Mouse (Mus musculus) heart, embryonic 14.5 days (tissue): ENCODE data around the gene Ptpru. TPM values are rescaled to one million over a fixed set of nuclear protein-coding genes. Genes with fewer than 3 reads are reported as not detected.
A peak's percentile ranks its signal among the peaks of the same experiment; 100 is the strongest.

Experiments used
- ATAC-seq: fragments of 200-750 bp; cut with Nextera tagmentation; 2 replicates; pipeline ENCODE4 v1.8.0; 2017; ENCODE audit warnings: low read depth, moderate TSS enrichment; ENCODE audit not compliant: insufficient number of reproducible peaks, insufficient read depth, low FRiP score
- H3K27ac ChIP-seq, 2 experiments: fragments of 200-500 bp in 1 of 2; fragments of 300-500 bp in 1 of 2; sonication (generic) in 1 of 2; replicated peaks in 1 of 2; 2 replicates each; pipeline ENCODE4 v1.5.1; 2012 to 2014; ENCODE audit warnings: low read depth in 2 of 2, low read length in 2 of 2, control low read depth in 1 of 2, mild to moderate bottlenecking in 1 of 2, mixed read lengths in 1 of 2; ENCODE audit not compliant: control insufficient read depth in 1 of 2, insufficient read depth in 1 of 2
- H3K27me3 ChIP-seq: fragments of 300-500 bp; sonication (generic); 2 replicates; pipeline ENCODE4 v1.6.1; 2014; ENCODE audit warnings: mild to moderate bottlenecking, low read length, control low read depth; ENCODE audit not compliant: control insufficient read depth, insufficient read depth
- H3K36me3 ChIP-seq: fragments of 300-500 bp; sonication (generic); 2 replicates; pipeline ENCODE4 v1.6.1; 2014; ENCODE audit warnings: mild to moderate bottlenecking, control low read depth, low read length, mixed read lengths; ENCODE audit not compliant: control insufficient read depth, insufficient read depth
- H3K4me1 ChIP-seq, 2 experiments: fragments of 200-500 bp in 1 of 2; fragments of 300-500 bp in 1 of 2; sonication (generic) in 1 of 2; 2 replicates each; pipeline ENCODE4 v1.6.1; 2012 to 2014; ENCODE audit warnings: low read length in 2 of 2, control low read depth in 1 of 2, mixed read lengths in 1 of 2; ENCODE audit not compliant: control insufficient read depth in 2 of 2, insufficient read depth in 2 of 2
- H3K4me2 ChIP-seq: fragments of 300-500 bp; sonication (generic); 2 replicates; pipeline ENCODE4 v1.6.1; 2014; ENCODE audit warnings: mild to moderate bottlenecking, low read length
- H3K4me3 ChIP-seq, 2 experiments: fragments of 200-500 bp in 1 of 2; fragments of 300-500 bp in 1 of 2; sonication (generic) in 1 of 2; 2 replicates each; pipeline ENCODE4 v1.5.1; 2012 to 2014; ENCODE audit warnings: low read length in 2 of 2, mild to moderate bottlenecking in 2 of 2, control low read depth in 1 of 2, low read depth in 1 of 2, moderate library complexity in 1 of 2; ENCODE audit not compliant: control insufficient read depth in 1 of 2, insufficient read depth in 1 of 2
- H3K9ac ChIP-seq: fragments of 300-500 bp; sonication (generic); 2 replicates; pipeline ENCODE4 v1.6.1; 2014; ENCODE audit warnings: mild to moderate bottlenecking, low read length
- H3K9me3 ChIP-seq: fragments of 300-500 bp; sonication (generic); 2 replicates; pipeline ENCODE4 v1.6.1; 2016; ENCODE audit warnings: low read length, control low read depth; ENCODE audit not compliant: control insufficient read depth
- WGBS: fragments of 180-500 bp; shearing (Covaris S2); extraction: QIAGEN DNeasy Blood & Tissue Kit; methylation state at CpG from one replicate; pipeline ENCODE4 v1.1.7; 2014; 5-methylcytosine and 5-hydroxymethylcytosine counted together
- polyA plus RNA-seq: library from polyadenylated mRNA; unstranded; fragments of >200 nt; fragmentation: Nextera tagmentation; extraction: Ambion mirVana; gene quantifications from 2 replicates; pipeline ENCODE4 v1.2.1, GENCODE M21; 2014

The Ptpru gene
- polyA plus RNA-seq, 1 experiment from 2014 or later: 1.2 TPM

DNA sequence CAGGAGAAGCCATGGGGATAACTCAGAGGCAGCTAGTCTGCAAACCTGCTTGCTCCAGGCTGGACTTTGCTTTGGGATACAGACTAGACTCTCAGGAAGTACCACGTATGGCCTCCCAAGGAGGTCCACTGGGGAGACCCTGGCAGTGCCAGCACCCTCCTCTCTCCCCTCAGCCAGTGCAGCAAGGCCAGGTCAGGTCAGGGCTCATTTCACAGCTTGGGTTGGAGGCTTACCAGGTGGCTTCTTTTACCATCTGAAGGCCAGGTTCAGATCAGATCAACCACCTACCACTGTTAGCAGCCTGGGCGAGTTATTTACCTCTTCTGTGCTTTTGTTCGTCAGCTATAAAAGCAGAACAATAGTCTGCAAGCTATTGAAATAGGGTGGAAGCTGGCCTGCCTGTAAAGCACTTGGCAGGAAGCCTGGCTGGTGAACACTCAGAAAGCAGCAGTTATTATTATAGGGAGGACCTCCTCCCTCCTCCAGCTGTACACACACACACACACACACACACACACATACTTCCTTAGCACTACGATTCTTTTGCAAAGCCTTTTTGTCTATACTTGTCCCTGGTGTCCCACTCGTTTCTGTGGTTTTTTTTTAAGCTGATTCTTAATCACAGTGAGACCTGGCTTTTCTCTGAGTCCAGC lies 12.0 kb upstream of the Ptpru start:
- H3K27ac ChIP-seq: peak overlapping the region; percentile 30 to 78
- WGBS: 38% methylated on average over 5 of the region's 5 CpGs
- H3K4me2 ChIP-seq: peak overlapping the region; percentile 14
- 0 out of 2 replicates have a peak, but pooled peaks cover 3% of the 10 kb centered on the region for H3K36me3 ChIP-seq
- H3K9ac ChIP-seq: 0 out of 2 replicates have a peak overlapping the region, but pooled peaks have one; percentile 19
- H3K4me1 ChIP-seq: peaks cover 6 to 13% of the 10 kb centered on the region in 2 experiments
- no peaks in the 10 kb centered on the region for H3K27me3 ChIP-seq
- peak; percentile 73; the same call in 1 of the 2 replicates for ATAC-seq
- H3K4me3 ChIP-seq: no peak overlapping the region
- H3K9me3 ChIP-seq: no peaks in the 10 kb centered on the region

DNA sequence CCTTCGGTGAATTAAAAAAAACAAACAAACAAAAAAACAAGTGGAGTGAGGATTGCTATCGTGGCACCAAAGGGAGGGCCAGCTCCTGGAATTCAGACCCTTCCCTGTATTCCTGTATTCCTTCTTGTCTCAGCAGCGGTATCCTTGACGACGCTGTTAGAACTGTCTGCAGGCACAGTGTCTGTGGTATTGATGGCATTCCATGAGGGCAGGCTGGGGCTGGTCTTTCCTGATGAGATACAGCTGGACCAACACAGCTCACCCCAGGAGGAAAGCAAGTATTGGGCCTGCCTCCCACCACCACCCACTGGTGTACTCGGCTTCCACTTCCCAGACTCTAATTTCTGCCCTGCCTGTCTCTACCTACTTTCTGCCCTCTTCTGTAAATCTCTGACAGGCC lies 10.0 kb upstream of the Ptpru start:
- Histone ChIP-seq H3K4me2 (no peak overlapping the region), H3K9me3 (no peaks in the 10 kb centered on the region), H3K27me3 (no peaks in the 10 kb centered on the region), H3K9ac (no peak overlapping the region), H3K36me3 (0 out of 2 replicates have a peak, but pooled peaks cover 3% of the 10 kb centered on the region), H3K4me1 (peaks cover 8 to 20% of the 10 kb centered on the region in 2 experiments), H3K4me3 (no peak overlapping the region), H3K27ac (no peak overlapping the region)
- no peak for ATAC-seq
- WGBS: 56% methylated on average over 6 of the region's 6 CpGs

DNA sequence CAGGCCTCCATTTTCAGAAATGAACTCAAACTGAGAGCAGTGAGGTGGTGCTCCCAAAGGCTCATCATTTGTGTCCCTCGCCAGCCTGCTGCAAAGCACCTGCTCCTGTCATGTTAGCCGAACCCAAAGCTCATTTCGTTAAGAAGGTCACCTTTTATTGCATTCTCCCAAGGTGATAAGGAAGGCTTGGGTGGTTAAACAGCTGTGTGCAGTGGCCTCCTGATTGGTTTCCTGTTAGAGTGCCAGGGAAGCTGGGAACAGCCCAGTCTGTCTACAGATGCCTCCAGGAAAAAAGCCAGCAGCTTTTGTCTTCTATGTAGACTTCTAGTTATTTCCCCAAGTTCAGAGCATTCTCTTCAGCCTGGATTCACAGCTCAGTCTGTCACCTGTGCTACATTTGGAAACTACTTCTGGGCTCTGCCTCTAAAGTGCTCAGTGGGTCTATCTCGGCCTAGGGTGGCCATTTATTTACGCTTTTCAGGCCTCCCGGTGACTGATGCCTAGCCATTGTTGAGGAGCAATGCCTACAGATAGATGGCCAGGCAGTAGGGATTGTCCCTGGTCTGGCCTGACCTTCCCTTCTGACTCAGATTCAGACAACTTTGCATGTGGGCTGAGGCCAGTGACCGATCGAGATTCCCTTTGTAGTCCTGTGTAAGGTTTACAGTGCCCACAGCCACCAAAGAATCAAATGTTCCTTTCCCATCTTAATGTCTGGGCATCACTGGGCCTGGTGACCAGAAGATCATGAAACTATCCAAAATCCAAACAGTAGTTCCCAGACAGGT lies 8.1 kb upstream of the Ptpru start:
- ATAC-seq: no peak

DNA sequence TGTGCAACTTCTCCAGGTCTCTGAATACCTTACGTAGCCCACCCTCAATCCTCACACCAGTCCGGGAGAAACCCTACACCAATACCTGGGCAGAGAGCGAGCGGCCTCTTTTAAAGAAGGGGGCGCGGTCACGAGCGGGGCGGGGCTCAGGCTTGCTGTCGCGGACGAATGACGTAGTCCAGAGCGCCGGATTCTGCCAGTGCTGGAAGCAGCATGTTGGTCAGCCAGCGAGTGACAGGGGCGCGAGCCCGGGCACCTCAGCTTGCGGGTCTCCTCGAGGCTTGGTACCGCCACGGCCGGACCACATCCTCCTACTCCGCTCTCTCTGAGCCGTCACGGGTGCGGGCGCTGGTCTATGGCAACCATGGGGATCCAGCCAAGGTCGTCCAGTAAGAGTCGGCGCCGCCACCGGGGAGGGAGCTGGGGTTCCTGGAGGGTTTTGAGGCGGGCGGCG lies 5.2 kb upstream of the Ptpru start, which contains the start of gene Mecr:
Gene Mecr, plus strand, starts transcription at position 181 of the 454 bp plus-strand sequence.
- H3K4me1 ChIP-seq: peaks cover 2 to 6% of the 10 kb centered on the region in 2 experiments
- H3K36me3 ChIP-seq: 0 out of 2 replicates have a peak, but pooled peaks cover 3% of the 10 kb centered on the region
- 0% methylated on average over 36 of the region's 37 CpGs for WGBS
- H3K9me3 ChIP-seq: no peaks in the 10 kb centered on the region
- peaks cover 15% of the 10 kb centered on the region for H3K27me3 ChIP-seq
- ATAC-seq: peak; percentile 68
- H3K27ac ChIP-seq: no peak within 1 kb of the TSS; a peak in 1 of 4 replicates
- peak within 1 kb of the TSS; percentile 67 to 92 for H3K4me3 ChIP-seq
- H3K4me2 ChIP-seq: peak within 1 kb of the TSS; percentile 87
- peak within 1 kb of the TSS; percentile 82 for H3K9ac ChIP-seq

More for the DNA sequence above, 8.1 kb upstream of the Ptpru start:
- 80% methylated on average over 8 of the region's 8 CpGs for WGBS
- peaks cover 9% of the 10 kb centered on the region for H3K27me3 ChIP-seq
- H3K9me3 ChIP-seq: no peaks in the 10 kb centered on the region
- H3K36me3 ChIP-seq: 0 out of 2 replicates have a peak, but pooled peaks cover 3% of the 10 kb centered on the region
- peaks cover 8 to 20% of the 10 kb centered on the region in 2 experiments for H3K4me1 ChIP-seq
- H3K4me3 ChIP-seq: no peak overlapping the region
- H3K9ac ChIP-seq: no peak overlapping the region
- H3K27ac ChIP-seq: no peak overlapping the region
- no peak overlapping the region for H3K4me2 ChIP-seq

DNA sequence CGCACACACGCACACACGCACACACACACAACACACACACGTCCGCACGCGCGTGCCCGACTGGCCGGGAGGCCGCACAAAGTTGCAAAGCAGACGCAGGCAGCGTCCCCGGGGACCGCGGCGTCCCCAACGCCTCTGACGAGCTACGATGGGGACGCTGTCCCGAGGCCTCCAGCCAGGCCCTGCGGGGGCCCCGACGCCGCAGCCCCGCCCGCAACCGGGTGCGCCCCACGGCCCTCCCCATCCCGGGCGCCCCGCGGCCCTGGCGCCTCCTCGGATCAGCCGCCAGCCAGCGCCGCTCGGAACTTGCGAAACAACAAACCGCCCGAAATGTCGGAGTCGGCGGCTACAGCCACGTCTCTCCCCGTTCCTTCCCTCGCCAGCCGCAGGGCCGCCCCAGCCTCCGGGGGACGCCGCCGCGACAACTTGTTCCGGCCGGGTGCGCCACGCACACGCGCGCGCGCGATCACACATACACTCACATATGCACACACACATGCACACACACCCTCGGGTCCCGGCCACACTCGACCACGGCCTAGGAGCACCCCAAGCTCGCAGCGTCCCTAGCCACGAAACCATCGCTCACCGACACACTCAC lies 1.1 kb downstream of the Ptpru start:
- H3K27me3 ChIP-seq: peaks cover 59% of the 10 kb centered on the region
- 0% methylated on average over 60 of the region's 76 CpGs for WGBS
- H3K27ac ChIP-seq: no peak overlapping the region
- H3K9me3 ChIP-seq: no peaks in the 10 kb centered on the region
- H3K4me2 ChIP-seq: peak overlapping the region; percentile 100
- H3K4me3 ChIP-seq: peak overlapping the region; percentile 52 to 67
- H3K36me3 ChIP-seq: no peaks in the 10 kb centered on the region
- peak overlapping the region; percentile 76 for H3K9ac ChIP-seq
- H3K4me1 ChIP-seq: peaks cover 7 to 8% of the 10 kb centered on the region in 2 experiments; a peak in 3 of 4 replicates
- ATAC-seq: 0 out of 2 replicates have a peak, but pooled peaks have one; percentile 32

DNA sequence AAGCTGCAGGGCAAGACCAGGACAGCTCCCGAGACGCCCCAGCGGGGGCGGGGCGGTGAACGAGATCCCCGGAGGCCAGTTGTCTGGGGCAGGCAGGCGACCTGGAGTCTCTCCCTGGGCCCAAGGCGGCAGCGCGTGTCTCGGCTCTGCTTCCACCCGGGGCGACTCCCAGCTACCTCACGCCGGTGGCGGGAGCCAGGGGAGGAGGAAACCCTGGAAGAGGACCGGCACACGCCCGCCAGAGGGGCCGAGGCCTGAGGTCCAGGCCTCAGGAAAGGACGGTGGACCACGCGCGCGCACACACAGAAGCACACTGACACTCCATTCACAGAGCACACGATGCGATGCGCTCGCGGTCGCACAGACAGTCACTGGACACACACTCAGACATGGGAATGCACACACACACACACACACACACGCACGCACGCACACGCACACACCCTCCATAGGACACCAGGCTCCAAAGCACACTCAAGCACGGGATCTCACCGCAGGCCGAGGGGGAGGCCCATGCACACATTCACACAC lies 1.7 kb downstream of the Ptpru start:
- Histone ChIP-seq H3K4me2 (peak overlapping the region; percentile 100), H3K4me1 (peaks cover 7 to 8% of the 10 kb centered on the region in 2 experiments; a peak in 3 of 4 replicates), H3K27ac (no peak overlapping the region), H3K4me3 (peak overlapping the region; percentile 52 to 67), H3K9ac (peak overlapping the region; percentile 76), H3K36me3 (no peaks in the 10 kb centered on the region), H3K9me3 (no peaks in the 10 kb centered on the region), H3K27me3 (peaks cover 54% of the 10 kb centered on the region)
- under 1% methylated on average over 39 of the region's 39 CpGs for WGBS
- ATAC-seq: no peak
